Mouse (Mus musculus): ENCODE data around the gene Pds5b.
"Not testable (repeated sequence)": the region's sequence is repeated elsewhere in the genome, so short reads cannot be mapped to it uniquely, and the experiment has no call there.

Pds5b gene

GRCm38 (mm10) chr5:150706651-150707050, 33.1 kb downstream of the Pds5b start:
- not testable (repeated sequence) for DNase-seq

- not testable (repeated sequence) for DNase-seq
Observed at GRCm38 (mm10) chr5:150707181-150707580, 33.6 kb downstream of the Pds5b start.

GRCm38 (mm10) chr5:150711503-150711902, 38.0 kb downstream of the Pds5b start:
- DNase-seq = no peak

GRCm38 (mm10) chr5:150713431-150713830, 39.9 kb downstream of the Pds5b start:
- no peak for DNase-seq

DNA sequence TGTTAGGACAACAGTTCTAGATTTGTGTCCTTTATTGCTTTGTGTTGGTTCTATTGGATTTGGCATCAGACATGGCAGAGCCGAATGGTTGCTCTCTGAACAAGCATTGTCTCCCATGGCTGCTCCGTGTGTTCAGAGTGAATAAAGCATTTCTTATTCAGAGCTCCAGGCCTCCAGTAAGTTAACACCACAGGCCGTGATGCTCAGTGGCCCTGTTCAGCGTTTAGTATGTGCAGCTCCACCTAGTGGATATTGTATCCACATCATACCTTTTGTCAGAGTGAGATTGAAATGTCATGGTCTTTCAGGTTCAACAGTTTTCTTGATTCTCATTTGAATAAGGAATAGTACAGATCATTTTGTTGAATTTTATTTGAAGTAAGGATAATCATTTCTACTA, 44.2 kb downstream of the Pds5b start:
- peak; percentile 43 to 44 for DNase-seq

- DNase-seq = no peak
Observed at GRCm38 (mm10) chr5:150724641-150725040, 51.1 kb downstream of the Pds5b start.

DNA sequence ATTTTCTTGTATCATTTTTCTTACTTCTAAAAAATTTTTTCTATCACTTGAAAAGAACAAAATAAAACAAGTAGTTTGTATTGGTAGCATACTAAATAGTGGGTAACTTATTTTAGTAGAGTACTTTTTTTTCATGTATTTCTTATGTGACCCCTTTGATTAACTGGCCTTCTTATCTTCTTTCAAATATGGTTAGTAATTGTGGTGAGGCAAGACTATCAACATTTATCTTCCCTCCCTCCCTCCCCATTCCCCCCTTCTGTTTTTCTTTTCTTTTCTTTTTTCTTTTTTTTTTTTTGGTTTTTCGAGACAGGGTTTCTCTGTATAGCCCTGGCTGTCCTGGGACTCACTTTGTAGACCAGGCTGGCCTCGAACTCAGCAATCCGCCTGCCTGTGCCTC, 63.5 kb downstream of the Pds5b start:
- not testable (repeated sequence) for DNase-seq

GRCm38 (mm10) chr5:150739311-150739710, 65.8 kb downstream of the Pds5b start:
- DNase-seq = no peak

GRCm38 (mm10) chr5:150740597-150740996, 67.1 kb downstream of the Pds5b start:
- DNase-seq = no peak

DNA sequence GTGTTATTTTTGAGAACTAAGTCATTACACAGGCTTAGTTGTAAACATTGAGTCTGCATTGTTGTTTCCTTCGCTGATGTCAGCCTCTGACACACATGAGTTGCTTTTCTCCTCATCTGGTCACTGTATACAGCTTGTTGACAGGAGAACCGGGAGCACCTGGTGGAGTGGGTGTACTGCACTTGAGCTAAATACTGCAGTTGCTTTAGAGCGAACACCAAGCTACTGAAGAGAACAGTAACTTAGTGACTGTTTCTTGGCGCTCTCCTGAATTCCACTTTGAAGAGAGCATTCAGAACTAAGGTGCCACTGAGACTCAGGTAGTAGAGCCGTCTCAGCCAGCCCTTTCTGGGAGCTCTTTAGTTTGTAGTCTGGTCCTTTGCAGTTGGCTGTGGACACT, 83.1 kb downstream of the Pds5b start:
- no peak for DNase-seq

DNA sequence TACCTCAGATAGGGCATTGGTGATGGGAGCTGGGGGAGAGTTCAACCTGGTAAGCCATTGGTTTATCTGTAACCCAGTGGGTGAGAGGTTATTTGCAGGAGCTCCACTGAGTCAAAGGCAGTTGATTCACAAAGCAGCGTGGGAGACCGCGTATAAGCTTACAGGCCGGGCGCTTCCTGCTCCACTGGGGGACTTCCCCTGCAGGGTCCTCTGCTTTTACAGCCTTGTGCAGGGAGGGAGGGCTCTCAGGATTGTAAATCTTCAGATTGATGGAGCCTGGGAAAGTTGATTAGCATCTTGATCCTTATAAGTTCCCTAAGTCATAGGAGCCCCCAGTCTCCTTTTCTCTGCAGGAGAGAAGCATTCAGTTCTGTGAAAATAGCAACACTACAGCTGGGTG, 98.9 kb downstream of the Pds5b start:
- no peak for DNase-seq

DNA sequence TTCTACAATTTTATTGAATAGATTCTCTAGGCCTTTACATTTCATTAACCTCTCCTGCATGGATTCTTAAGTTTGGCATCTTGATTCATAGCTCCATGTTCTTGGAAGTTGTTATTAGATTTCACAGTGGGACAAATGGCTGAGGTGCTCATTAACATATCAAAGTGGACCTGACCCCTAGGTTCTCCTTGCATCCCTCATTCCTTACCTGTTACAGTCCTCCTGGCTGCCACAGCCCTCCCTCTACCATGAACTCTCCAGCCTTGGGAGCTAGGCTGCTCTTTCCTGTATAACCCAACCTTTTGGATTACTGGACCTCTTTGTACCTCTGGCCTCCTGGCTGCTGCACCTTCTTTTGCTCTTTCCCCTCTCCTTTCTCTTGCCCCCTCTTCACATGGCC, 99.5 kb downstream of the Pds5b start:
- no peak for DNase-seq

GRCm38 (mm10) chr5:150788261-150788660, 114.7 kb downstream of the Pds5b start:
- no peak for DNase-seq

- DNase-seq = no peak
Observed at GRCm38 (mm10) chr5:150789039-150789438, 115.5 kb downstream of the Pds5b start.

DNA sequence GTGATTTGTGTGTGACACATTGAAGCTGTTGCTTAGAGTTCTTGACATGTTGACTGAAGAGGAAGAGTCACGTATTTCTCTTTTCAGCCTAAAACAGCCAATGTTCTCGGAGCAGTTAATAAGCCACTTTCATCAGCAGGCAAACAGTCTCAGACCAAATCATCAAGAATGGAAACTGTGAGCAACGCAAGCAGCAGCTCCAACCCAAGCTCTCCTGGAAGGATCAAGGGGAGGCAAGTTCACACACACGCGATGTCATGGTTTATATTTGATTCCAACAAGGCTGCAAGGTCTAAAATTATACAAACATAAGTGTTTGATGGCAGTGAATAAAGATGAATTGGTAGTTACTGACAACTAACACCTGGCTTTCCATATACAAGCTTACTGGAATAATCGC, 120.6 kb downstream of the Pds5b start:
- no peak for DNase-seq

- DNase-seq = no peak
Observed at GRCm38 (mm10) chr5:150800056-150800455, 126.5 kb downstream of the Pds5b start.

GRCm38 (mm10) chr5:150814111-150814990, 140.8 kb downstream of the Pds5b start:
- DNase-seq = no peak

DNA sequence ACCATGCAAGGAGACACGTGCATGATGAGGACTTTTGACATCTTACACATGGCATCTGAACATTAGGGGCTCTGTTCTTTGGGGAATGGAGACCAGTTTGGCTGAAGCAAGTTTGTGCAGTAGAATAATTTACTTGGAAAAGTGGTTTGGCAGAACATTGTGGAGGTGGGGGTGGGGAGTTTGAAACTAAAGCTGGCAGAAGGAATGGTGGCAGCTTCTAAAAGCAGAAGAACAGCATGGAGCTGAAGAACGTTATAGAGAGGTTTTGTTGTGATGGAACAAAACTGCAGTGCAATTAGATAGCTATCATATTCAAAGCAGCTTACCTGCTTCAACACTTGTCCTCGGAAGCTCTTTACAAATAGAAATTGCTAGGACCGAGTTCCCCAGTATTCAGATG, 141.9 kb downstream of the Pds5b start:
- DNase-seq = no peak

DNA sequence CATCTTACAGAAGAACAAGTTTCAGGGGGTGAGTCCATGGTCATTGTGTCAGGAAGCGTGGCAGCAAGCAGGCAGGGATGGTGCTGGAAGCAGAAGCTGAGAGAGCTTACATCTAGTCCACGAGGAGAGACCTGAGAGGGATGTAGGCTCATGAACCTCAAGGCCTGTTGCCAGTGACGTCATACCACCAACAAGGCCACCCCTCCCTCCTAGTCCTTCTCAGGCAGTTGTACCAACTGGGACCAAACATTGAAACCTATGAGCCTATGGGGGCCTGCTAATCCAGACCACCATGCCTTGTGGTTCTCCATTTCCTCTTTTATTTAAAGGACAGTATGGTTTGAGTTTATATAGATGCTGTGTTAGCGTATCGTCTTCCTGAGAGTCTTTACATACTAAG, 143.2 kb downstream of the Pds5b start:
- DNase-seq = no peak

- no peak for DNase-seq
Observed at GRCm38 (mm10) chr5:150818041-150818440, 144.5 kb downstream of the Pds5b start.

DNA sequence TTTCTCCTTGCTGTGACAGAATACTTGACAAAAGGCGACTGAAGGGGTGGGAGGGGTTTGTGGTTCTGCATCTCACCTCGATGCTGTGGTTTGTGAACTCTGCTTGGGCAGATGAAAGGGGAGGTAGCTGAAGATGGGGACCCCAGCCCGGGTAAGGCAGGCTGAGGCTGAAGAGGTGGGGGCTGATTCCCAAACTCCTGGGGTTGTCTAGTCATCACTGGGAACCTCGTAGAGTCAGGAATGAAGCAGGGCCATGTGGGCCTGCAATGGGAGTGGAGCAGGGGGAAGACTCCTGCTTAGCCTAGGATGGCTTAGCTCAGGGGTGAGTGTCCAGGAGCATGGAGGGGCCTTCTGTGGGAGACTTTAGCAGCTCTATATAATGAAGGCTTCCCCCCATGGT, 145.3 kb downstream of the Pds5b start:
- DNase-seq = no peak

GRCm38 (mm10) chr5:150819520-150819919, 146.0 kb downstream of the Pds5b start:
- DNase-seq = no peak

DNA sequence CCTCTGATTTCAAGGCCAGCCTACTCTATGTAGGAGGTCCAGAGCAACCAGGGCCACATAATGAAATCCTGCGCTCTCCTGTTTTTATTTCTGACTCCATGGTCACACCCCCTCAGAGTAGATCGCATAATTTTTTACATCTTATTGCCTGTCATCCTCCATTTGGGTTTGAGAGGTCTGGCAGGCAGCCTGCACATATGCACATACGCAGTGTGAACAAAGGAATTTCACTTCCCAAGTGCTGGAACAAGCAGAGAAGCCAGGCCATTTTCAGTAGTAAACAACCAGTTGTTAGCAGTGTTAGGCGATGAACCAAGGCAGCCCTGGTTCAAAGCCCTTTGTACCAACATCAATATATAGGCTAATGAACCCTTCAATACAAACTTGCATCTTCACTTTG, 147.6 kb downstream of the Pds5b start:
- DNase-seq = no peak

- DNase-seq = no peak
Observed at GRCm38 (mm10) chr5:150822781-150823180, 149.2 kb downstream of the Pds5b start.

DNA sequence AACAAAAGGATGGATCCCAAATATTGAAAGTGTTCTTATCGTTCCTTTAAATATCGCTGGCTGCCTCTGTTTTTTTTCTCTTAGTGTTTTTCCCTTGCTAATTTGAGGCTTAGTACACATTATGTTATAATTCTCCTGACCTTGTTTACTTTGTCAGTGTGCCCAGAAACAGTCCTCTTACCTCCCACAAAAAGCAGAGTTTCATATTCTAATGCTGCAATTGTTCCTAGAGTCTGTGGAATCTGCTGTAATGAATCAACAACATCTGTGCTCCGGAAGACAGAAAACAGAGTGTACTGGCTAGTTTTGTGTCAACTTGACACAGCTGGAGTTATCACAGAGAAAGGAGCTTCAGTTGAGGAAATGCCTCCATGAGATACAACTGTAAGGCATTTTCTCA, 149.8 kb downstream of the Pds5b start:
- DNase-seq = peak in 1 of 2 experiments; percentile 13
